Mouse (Mus musculus): ENCODE data around the gene Tmem39a.

Gene Tmem39a

DNA sequence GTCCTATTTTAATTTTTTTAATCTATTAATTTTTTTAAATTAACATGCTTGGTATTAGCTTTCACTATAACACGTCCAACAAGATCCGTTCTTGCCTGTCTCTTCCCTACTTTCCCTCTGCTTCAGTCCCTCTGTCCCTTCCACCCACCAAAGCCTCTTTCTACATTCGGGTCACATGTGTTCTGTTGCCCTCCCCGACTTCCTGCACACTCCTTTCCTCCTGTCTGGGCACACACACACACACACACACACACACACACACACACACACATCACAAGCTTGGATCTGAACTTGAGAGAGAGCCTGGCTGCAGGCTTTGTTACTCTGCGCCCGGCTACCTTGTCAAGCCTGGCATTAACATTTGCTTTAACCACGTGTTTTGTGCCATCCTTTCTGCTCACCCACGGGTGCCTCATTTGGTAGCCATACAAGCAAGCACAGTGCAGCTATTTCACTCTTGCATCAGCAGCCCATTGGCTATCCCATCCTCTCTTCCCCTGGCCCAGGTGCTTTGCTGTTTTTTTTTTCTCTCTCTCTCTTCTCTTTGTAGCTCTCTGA lies 77.4 kb downstream of the Tmem39a start:
- DNase-seq (ENCODE audit: low read depth, low spot score): no peak

- DNase-seq (ENCODE audit: low read depth, low spot score): no peak
These were observed 78.2 kb downstream of the Tmem39a start for GRCm38 (mm10) chr16:38636682-38637081.

DNA sequence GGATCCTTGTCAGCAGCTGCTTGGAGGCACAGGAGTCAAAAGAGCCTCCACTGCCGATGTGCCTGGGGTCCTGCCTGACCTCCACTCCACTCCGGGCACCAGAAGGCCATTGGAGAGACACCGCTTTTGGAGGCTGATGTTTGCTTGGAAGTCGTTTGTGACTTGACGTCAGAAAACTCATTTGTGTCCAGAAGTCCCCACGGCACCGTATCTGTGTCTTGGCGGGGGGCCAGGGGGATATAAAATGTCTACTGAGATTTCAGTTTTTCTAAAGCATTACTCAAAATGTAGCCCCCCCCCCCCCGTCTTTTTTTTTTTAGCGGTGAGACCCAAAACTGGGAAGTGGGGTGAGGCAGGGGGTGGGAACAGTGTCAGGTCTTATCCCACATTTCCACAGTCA lies 78.6 kb downstream of the Tmem39a start:
- no peak for DNase-seq (ENCODE audit: low read depth, low spot score)

Measured in A20 (cell line).